Mouse (Mus musculus) heart, embryonic 16.5 days (tissue): Measurements from ENCODE around the gene Rnf185. TPM values are rescaled to one million over a fixed set of nuclear protein-coding genes. Genes with fewer than 3 reads are reported as not detected.

ENCODE experiments used
- ATAC-seq: fragments of 200-750 bp; cut with Nextera tagmentation; replicated peaks from 2 replicates; pipeline ENCODE4 v1.8.0; 2017; ENCODE audit warnings: moderate number of reproducible peaks; ENCODE audit not compliant: insufficient read depth, low FRiP score; ENCODE audit errors: extremely low read depth
- H3K27ac ChIP-seq: fragments of 300-500 bp; sonication (generic); 2 replicates; pipeline ENCODE4 v1.5.1; 2014; ENCODE audit warnings: mild to moderate bottlenecking, low read length, control low read depth, moderate library complexity
- H3K27me3 ChIP-seq: fragments of 300-500 bp; sonication (generic); 2 replicates; pipeline ENCODE4 v1.6.1; 2014; ENCODE audit warnings: low read length, mixed read lengths; ENCODE audit not compliant: control insufficient read depth, insufficient read depth
- H3K36me3 ChIP-seq: fragments of 300-500 bp; sonication (generic); 2 replicates; pipeline ENCODE4 v1.6.1; 2014; ENCODE audit not compliant: control insufficient read depth, insufficient read depth
- H3K4me1 ChIP-seq: fragments of 300-500 bp; sonication (generic); 2 replicates; pipeline ENCODE4 v1.6.1; 2014; ENCODE audit warnings: low read length, mixed read lengths; ENCODE audit not compliant: control insufficient read depth, insufficient read depth
- H3K4me2 ChIP-seq: fragments of 300-500 bp; sonication (generic); 2 replicates; pipeline ENCODE4 v1.6.1; 2014; ENCODE audit warnings: low read depth, mild to moderate bottlenecking, control low read depth, low read length
- H3K4me3 ChIP-seq: fragments of 300-500 bp; sonication (generic); 2 replicates; pipeline ENCODE4 v1.5.1; 2014; ENCODE audit warnings: mild to moderate bottlenecking, control low read depth, low read length
- H3K9ac ChIP-seq: fragments of 300-500 bp; sonication (generic); 2 replicates; pipeline ENCODE4 v1.6.1; 2014; ENCODE audit warnings: low read length, control low read depth
- H3K9me3 ChIP-seq: fragments of 300-500 bp; sonication (generic); replicated peaks from 2 replicates; pipeline ENCODE4 v1.6.1; 2016; ENCODE audit warnings: low read length; ENCODE audit not compliant: control insufficient read depth
- WGBS: fragments of 180-500 bp; shearing (Covaris S2); extraction: QIAGEN DNeasy Blood & Tissue Kit; methylation state at CpG from one replicate; pipeline ENCODE4 v1.1.7; 2014; 5-methylcytosine and 5-hydroxymethylcytosine counted together
- polyA plus RNA-seq: library from polyadenylated mRNA; unstranded; fragments of >200 nt; fragmentation: Nextera tagmentation; extraction: Ambion mirVana; gene quantifications from 2 replicates; pipeline ENCODE4 v1.2.1, GENCODE M21; 2015

Gene Rnf185
- polyA plus RNA-seq, 1 experiment from 2014 or later, result 30.6 TPM

GRCm38 (mm10) chr11:3394520-3394919 is 57.6 kb downstream of the Rnf185 start:
- H3K9ac ChIP-seq, result no peak overlapping the region
- 71% methylated on average over 5 of the region's 5 CpGs for WGBS
- peaks cover 5% of the 10 kb centered on the region for H3K4me1 ChIP-seq
- no peak for ATAC-seq
- no peaks in the 10 kb centered on the region for H3K36me3 ChIP-seq
- H3K27ac ChIP-seq, result no peak overlapping the region
- no peak overlapping the region for H3K4me3 ChIP-seq
- no peaks in the 10 kb centered on the region for H3K27me3 ChIP-seq
- H3K9me3 ChIP-seq, result no peaks in the 10 kb centered on the region
- H3K4me2 ChIP-seq, result no peak overlapping the region

GRCm38 (mm10) chr11:3392526-3392925 is 59.6 kb downstream of the Rnf185 start:
- Histone ChIP-seq H3K27me3 (no peaks in the 10 kb centered on the region), H3K4me3 (no peak overlapping the region), H3K36me3 (no peaks in the 10 kb centered on the region), H3K4me2 (peak overlapping the region; percentile 37; the same call in 1 of the 2 replicates), H3K27ac (no peak overlapping the region), H3K4me1 (peaks cover 5% of the 10 kb centered on the region), H3K9me3 (no peaks in the 10 kb centered on the region), H3K9ac (no peak overlapping the region)
- 56% methylated on average over 8 of the region's 8 CpGs for WGBS
- 0 out of 2 replicates have a peak, but pooled peaks have one; percentile 35 for ATAC-seq

DNA sequence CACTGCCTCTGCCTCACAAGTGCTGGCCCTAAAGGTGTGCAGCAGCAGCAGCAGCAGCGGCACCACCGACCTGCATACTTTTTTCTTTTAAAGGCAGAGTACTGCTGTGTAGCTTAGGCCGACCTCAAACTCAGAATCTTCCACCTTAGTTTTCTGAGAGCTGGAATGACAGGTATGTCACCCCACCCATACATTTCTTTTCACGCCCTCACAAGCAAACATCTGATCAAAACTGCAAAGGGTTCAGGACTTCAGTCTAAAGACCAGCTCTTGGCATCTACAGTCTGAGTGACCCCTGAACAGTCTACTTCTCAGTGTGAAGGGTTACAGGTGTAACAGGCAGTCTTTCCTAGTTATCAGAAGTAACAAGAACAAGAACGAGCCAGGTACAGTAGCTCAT is 61.4 kb downstream of the Rnf185 start:
- H3K4me1 ChIP-seq, result peaks cover 11% of the 10 kb centered on the region
- no peaks in the 10 kb centered on the region for H3K36me3 ChIP-seq
- 76% methylated on average over 5 of the region's 5 CpGs for WGBS
- no peaks in the 10 kb centered on the region for H3K9me3 ChIP-seq
- no peak overlapping the region for H3K4me3 ChIP-seq
- no peak for ATAC-seq
- H3K27ac ChIP-seq, result no peak overlapping the region
- H3K9ac ChIP-seq, result no peak overlapping the region
- H3K4me2 ChIP-seq, result no peak overlapping the region
- H3K27me3 ChIP-seq, result no peaks in the 10 kb centered on the region

GRCm38 (mm10) chr11:3389996-3390395 is 62.2 kb downstream of the Rnf185 start:
- no peak overlapping the region for H3K4me3 ChIP-seq
- 59% methylated on average over 5 of the region's 5 CpGs for WGBS
- no peak overlapping the region for H3K4me2 ChIP-seq
- no peaks in the 10 kb centered on the region for H3K36me3 ChIP-seq
- no peak for ATAC-seq
- H3K27me3 ChIP-seq, result no peaks in the 10 kb centered on the region
- peaks cover 11% of the 10 kb centered on the region for H3K4me1 ChIP-seq
- no peaks in the 10 kb centered on the region for H3K9me3 ChIP-seq
- no peak overlapping the region for H3K9ac ChIP-seq
- no peak overlapping the region for H3K27ac ChIP-seq

DNA sequence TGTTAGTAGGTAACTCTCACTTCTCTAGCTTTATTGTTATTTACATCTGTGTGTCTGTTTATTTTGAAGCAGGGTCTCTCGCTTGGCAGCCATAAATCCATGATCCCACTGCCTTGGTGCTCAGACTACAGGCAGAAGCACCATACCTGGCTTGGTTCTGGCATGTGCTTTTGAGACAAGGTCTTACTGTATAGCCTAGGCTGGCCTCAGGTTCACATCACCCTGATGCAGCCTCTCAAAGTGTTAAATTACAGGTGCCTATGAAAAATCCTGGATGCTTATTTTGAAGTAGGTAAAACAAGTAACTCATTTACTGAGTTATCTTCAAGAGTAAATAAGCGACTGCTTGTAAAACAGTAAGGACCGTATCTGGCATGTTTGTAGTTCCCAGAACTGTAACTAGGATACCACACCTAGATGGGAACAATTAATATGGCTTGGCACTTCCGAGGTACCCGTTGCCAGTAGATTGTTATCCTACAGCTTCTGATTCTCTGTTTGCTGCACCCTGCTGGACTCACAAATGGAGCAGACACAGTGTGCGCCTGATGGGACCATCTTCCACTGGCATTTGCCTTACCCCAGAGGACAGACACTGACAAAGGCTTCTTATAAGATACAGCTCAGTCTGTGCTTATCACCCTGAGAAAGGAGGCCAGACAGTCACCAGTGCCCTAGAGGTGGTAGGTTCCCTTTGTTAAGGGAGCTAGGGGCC is 64.5 kb downstream of the Rnf185 start:
- Histone ChIP-seq H3K4me1 (peaks cover 9% of the 10 kb centered on the region), H3K9ac (no peak overlapping the region), H3K27ac (peak overlapping the region; percentile 21; the same call in 1 of the 2 replicates), H3K27me3 (no peaks in the 10 kb centered on the region), H3K36me3 (peaks cover 2% of the 10 kb centered on the region; the same call in 1 of the 2 replicates), H3K9me3 (no peaks in the 10 kb centered on the region; the same call in 1 of the 2 replicates), H3K4me3 (no peak overlapping the region), H3K4me2 (no peak overlapping the region)
- 0 out of 2 replicates have a peak, but pooled peaks have one; percentile 15 for ATAC-seq
- 78% methylated on average over 6 of the region's 6 CpGs for WGBS

DNA sequence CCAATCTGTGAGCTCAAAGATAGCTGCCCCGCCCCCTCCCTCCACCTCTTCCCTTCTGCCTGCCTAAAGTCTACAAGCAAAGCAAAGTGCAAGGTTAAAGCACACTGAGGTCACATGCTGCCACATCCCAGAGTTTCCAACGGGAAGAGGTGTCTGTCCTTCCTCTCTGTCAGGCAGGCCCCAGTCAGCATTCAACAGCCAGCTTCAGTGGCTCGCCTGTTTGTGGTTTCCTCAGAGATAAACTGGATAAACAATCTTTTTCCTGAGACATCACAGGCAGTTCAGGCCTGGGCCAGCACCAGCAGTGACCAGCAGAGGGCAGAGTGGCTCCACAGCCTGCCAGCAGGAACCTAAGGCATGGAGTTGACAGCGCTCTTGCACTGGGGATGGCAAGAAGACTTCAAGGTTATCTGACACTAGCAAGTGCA is 65.2 kb downstream of the Rnf185 start:
- no peaks in the 10 kb centered on the region for H3K27me3 ChIP-seq
- 4% methylated on average over 4 of the region's 4 CpGs for WGBS
- H3K27ac ChIP-seq, result no peak overlapping the region; the same call in 1 of the 2 replicates

DNA sequence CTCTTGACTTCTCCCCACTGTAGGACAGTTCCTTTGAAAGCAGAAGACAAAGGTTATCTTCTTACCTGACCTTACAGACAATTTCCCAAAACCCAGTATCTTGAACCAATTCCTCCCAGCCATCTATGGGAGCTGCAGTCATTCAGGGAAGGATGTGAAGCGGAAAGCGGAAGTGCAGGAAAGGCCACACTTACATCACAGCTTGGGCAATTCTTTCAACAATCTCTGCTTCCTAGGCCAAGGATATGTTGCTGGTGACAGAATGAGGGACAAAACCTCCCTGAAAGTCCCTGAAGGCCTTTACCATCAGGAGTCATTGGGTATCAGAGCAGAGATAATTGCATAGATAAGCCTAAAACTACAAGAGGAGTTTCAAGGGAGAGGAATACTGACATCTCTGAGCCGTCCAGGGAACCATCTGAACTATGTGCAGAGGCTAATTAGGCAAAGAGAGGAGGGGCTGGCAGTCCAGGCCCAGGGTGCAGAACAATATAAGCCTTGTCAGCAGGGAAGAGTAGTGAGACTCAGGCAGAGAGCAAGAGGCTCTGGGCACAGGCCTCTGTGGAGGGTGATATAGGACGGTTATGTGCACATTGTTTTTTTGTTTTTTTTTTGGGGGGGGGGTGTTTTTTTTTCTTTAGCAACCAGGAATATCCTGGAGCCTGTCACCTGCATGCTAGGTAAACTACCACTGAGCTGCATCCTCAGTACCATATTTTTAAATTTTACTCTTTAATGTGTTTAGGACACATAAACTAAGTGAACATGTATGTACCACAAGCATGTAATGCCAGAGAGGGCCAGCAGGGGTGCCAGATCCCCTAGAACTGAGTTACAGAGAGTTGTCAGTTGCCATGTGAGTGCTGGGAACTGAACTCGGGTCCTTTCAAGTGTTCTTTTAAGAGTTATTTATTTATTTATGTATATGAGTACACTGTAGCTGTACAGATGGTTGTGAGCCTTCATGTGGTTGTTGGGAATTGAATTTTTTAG is 69.3 kb downstream of the Rnf185 start:
- H3K4me1 ChIP-seq, result 0 out of 2 replicates have a peak, but pooled peaks cover 5% of the 10 kb centered on the region
- H3K27me3 ChIP-seq, result no peaks in the 10 kb centered on the region
- WGBS, result 78% methylated on average over 5 of the region's 5 CpGs
- no peaks in the 10 kb centered on the region; the same call in 1 of the 2 replicates for H3K9me3 ChIP-seq
- no peak overlapping the region for H3K4me2 ChIP-seq
- H3K9ac ChIP-seq, result no peak overlapping the region
- H3K36me3 ChIP-seq, result peaks cover 2% of the 10 kb centered on the region; the same call in 1 of the 2 replicates
- H3K4me3 ChIP-seq, result no peak overlapping the region
- no peak overlapping the region for H3K27ac ChIP-seq
- ATAC-seq, result no peak

More for the DNA sequence above, 65.2 kb downstream of the Rnf185 start:
- Histone ChIP-seq H3K4me2 (no peak overlapping the region), H3K9me3 (no peaks in the 10 kb centered on the region; the same call in 1 of the 2 replicates), H3K9ac (no peak overlapping the region), H3K4me3 (no peak overlapping the region), H3K4me1 (0 out of 2 replicates have a peak, but pooled peaks cover 5% of the 10 kb centered on the region), H3K36me3 (peaks cover 2% of the 10 kb centered on the region; the same call in 1 of the 2 replicates)
- ATAC-seq, result peak; percentile 86

DNA sequence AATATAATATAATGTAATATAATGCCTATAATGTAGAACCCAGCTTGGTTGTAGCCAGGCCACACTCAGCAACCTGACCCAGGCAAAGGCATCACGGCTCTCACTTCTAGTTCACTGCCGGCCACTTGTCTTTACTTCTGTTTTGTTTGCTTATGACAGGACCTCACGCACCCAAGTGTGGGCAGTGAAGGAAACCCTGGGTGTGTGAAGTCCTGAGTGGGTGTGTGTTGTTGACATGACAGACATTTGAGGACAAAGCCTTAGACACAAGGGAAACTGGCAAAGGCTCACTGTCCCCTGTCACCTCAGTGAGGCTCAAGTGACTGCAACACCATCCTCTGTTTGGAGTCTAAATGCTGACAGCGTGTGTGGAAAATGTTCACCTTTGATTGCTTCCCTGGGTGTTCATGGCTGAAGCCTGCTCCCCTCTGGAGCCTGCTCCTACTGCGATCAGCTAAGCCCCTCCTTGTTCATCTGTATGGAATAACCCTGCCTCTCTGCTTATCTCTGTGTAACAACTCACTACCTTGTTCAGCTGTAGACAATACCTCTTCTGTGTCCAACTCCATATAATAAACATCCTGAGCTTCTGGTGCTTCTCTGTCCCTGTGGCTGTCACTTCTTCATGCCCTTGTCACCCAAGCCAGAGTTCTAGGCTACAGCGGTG is 70.9 kb downstream of the Rnf185 start:
- Histone ChIP-seq H3K4me3 (no peak overlapping the region), H3K4me2 (no peak overlapping the region), H3K36me3 (peaks cover 2% of the 10 kb centered on the region; the same call in 1 of the 2 replicates), H3K9me3 (no peaks in the 10 kb centered on the region; the same call in 1 of the 2 replicates), H3K27me3 (no peaks in the 10 kb centered on the region), H3K27ac (no peak overlapping the region), H3K9ac (no peak overlapping the region), H3K4me1 (no peaks in the 10 kb centered on the region)
- WGBS, result 67% methylated on average over 6 of the region's 6 CpGs
- no peak for ATAC-seq
